Mouse (Mus musculus) bone marrow, adult 2 months (tissue): Measurements from ENCODE around the gene Spock1.

ENCODE experiments used
- CTCF ChIP-seq: fragments of 200-500 bp; IDR thresholded peaks from 2 replicates; pipeline ENCODE4 v1.5.1; 2011; ENCODE audit warnings: low read length, control low read depth; ENCODE audit not compliant: control insufficient read depth, insufficient read depth
- POLR2A ChIP-seq: fragments of 200-500 bp; IDR thresholded peaks from 2 replicates; pipeline ENCODE4 v1.6.1; 2011; ENCODE audit warnings: low read depth, mild to moderate bottlenecking, control low read depth, low read length, borderline replicate concordance; ENCODE audit not compliant: control insufficient read depth

DNA sequence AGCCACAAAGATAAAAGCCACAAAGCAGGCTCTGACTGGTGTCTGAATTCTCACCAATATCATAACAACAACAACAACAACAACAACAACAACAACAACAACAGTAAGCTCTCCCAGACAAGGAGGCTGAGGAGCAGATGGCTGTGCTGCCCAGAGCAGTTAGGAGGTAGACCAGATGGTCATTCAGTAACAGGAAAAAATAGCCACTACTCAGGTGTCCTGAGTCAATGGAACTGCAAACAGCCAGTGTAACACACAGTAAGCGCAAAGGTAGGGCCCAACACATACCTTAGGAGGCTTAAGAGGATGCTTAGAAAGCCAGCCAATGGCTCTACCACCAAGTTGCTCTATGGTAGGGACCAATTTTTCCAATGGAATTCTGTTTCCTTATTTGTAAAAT lies 59.2 kb downstream of the Spock1 start:
- no peak for TF ChIP-seq CTCF
- no peak for TF ChIP-seq POLR2A
